Mouse (Mus musculus) urinary bladder, adult 18-20 months (tissue): ENCODE measurements around the gene Sgo1.

Experiments
- DNase-seq, 2 experiments: peaks; one replicate each; pipeline ENCODE4 v3.0.0; 2022; ENCODE audit warnings: low spot score in 2 of 2, mixed read lengths in 2 of 2

Gene Sgo1

DNA sequence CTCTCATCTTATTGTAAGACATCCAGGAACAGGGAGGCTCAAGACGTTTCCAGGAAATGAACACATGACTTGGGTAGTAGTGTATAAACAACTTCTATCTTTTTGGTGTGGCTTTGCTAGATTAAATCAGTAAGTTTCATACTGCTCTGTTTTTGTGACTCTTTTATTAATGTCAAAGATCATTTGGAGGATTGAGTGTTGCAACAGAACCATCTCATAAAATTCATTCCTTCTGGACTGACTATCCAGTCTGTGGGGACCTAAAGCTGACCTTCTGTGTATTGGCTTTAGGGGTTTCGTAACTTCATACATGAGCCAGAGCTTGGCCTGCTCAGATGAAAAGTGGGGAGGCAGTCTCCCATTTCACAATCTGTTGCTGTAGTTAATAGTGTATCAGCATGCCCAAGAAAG, 38.9 kb downstream of the Sgo1 start:
- DNase-seq, result peak in 1 of 2 experiments; percentile 58

DNA sequence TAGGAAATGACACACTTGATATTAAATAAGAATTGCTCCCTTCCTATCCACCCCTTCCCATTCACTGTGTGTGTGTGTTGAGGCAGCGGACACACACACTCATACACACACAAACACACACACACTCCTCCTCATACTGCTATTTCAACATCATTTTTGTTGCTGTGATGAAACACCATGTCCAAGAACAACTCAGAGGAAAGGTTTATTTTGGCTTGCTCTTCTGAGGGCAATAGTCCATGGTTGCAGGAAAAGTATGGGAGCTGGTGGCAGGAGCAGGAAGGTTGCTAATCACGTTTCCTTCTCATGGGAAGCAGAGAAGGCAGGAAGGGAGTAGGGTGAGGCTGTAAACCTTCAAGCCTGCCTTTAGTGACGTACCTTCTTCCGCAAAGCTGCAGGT, 45.8 kb downstream of the Sgo1 start:
- DNase-seq, result no peak

DNA sequence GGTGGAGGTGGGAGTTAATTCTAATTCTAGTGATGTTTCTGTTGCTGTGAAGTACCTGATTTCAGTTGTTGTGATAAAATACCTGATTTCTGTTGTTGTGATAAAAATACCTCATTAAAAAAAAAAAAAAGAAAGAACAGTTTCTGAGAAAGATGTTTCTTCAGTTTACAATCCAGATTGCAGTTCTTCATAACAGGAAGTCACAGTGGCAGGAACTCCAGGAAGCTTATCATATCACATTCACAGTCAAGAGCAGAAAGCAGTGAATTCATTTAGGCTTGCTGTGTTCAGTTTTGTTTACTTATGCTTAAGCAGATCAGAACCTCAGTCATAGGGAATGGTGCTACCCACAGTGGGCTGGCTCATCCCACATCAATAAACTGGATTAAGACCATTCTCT, 57.8 kb downstream of the Sgo1 start:
- DNase-seq, result no peak

DNA sequence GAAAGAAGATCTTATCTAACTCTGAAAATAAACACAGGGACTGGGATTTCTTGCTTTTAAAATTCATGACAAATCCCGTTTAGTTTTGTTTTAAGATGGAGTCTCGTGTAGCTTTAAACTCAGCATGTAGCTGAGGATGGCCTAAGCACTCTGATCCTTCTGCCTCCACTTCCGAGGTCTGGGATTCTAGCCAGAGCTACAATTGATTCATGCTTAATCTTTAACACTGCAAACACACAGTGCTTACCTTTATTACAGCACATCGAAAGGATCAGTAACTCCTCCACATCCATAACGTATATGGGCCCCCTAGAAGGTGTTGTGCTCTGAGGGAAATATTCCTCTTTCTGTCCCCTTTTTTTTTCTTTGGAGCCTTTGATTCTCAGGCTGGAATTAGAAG, 61.0 kb downstream of the Sgo1 start:
- DNase-seq, result no peak

DNA sequence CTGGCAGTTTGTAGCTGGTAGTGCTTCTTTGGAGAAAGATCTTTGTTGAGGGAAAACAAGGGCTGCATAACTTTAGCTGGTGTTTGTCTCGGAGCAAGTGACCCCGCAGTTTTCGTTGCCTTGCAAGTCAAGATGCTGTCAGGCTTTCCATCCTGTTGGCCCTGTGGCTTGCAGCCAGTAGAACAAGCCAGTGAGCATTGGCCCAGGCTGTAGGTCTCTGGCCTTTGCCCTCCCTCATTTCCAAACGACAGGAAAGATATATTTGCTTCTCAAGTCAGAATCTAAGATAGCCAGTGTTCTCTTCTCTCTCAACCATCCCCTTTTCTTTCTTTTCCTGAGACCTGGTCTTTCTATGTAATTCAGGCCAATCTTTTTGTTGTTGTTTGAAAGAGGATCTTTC, 61.6 kb downstream of the Sgo1 start:
- DNase-seq, result no peak

DNA sequence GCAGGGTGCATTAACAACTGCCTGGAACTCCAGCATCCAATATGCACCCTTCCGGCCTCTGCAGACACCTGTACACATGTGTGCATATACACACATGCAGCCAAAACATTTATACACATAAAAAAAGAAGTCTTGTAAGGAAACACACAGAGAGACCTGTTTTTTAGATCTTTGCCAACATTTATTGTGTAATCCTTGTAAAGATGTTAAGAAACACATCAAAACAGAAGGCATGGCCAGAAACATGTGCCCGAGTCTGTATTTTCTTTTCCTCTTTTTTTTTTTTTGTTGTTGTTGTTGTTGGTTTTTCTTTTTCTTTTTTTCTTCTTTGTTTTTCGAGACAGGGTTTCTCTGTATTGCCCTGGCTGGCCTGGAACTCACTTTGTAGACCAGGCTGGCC, 63.0 kb downstream of the Sgo1 start:
- DNase-seq, result no peak
